Mouse (Mus musculus) gastrocnemius, adult 2 months (tissue): ENCODE results near the gene Smoc2. TPM values are rescaled to one million over a fixed set of nuclear protein-coding genes. Genes with fewer than 3 reads are reported as not detected.

Experiments
- DNase-seq: peaks from one replicate; pipeline ENCODE4 v3.0.0; 2022
- H3K27ac ChIP-seq: fragments of 200-600 bp; 2 replicates; pipeline ENCODE4 v1.8.1; 2022; ENCODE audit warnings: mild to moderate bottlenecking
- H3K4me3 ChIP-seq: fragments of 200-600 bp; 2 replicates; pipeline ENCODE4 v1.8.1; 2022; ENCODE audit warnings: mild to moderate bottlenecking, moderate library complexity
- CTCF ChIP-seq: fragments of 200-600 bp; IDR thresholded peaks from 2 replicates; pipeline ENCODE4 v1.8.1; 2022; ENCODE audit warnings: antibody characterized with exemption, mild to moderate bottlenecking, moderate library complexity
- intact Hi-C: fragments of 180-260 bp; cut with DNase I; formaldehyde crosslinking; loops from one replicate; pipeline ENCODE4 v1.15.1; 2025
- total RNA-seq, 2 experiments: library from RNA; stranded (reverse); gene quantifications; 2 replicates each; pipeline ENCODE4 v1.2.3; 2021

Gene Smoc2
- total RNA-seq, 2 experiments from 2014 or later, result 40.6 to 65.5 TPM

DNA sequence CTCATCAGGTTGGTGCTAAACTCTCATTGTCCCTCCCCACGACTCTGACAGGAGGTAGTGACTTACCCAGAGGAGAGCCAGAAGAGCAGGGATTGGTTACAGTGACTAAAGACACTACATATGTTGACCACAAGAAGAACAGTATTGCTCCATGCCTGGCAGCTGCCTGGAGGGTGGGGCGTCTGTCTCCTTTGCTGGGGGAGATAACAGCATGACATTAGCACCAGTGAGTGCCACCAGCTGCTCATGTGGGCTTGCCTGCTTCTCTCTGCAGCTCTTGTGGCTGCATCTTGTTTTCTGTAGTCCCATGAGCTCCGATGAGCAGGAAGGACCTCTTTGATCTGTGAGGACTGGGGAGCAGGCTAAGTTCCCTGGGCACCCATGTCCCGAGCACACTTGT is 29.7 kb upstream of the Smoc2 start:
- DNase-seq, result peak; percentile 50
- no peak overlapping the region for H3K4me3 ChIP-seq
- intact Hi-C loops, result loop anchor here (10.0 kb wide), 1 partner anchor 125 kb away; no protein-coding TSS in a partner anchor
- H3K27ac ChIP-seq, result no peak overlapping the region
- no peak for TF ChIP-seq CTCF

DNA sequence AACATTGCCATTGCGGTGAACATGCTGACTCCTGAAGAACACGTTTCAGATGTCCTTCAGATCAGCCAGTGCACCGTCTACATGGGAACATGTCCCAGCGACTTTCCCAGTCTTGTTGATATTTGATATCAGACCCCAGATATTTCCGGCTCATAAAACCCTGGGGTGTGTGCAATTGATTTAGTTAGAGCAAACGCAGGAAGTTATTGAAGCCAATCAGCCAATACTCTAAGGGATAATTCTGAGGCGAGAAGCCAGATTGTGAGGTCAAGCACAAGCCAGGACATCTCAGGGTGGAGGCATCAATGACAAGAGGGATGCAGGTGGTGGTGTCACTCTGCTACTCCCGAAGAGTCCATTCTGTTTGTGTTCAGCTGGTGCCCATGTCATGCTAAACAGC is 28.9 kb upstream of the Smoc2 start:
- TF ChIP-seq CTCF, result no peak
- intact Hi-C loops, result no loop called here
- 0 out of 2 replicates have a peak overlapping the region, but pooled peaks have one; percentile 17 for H3K27ac ChIP-seq
- DNase-seq, result peak; percentile 30
- H3K4me3 ChIP-seq, result no peak overlapping the region

DNA sequence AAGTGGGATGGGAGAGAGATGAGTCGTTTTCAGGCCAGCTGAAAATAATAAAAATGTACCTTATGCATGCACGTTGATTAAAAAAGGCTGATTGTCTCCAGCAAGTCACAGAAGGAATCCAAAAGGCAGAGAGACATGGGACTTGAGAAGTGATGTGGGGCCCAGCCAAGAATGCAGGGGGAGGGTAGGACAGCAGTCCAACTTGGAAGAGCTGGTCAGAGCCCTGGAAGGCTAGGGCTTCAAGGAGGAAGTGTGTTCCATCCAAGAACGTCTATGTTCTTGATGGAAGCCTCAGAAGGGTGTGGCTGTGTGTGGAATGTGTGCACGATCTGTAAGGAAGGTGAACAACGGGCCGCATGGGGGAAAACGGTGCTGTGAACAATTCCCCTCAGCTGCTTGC is 26.9 kb upstream of the Smoc2 start:
- peak; percentile 66 for DNase-seq
- intact Hi-C loops, result no loop called here
- TF ChIP-seq CTCF, result no peak
- H3K4me3 ChIP-seq, result no peak overlapping the region
- peak overlapping the region; percentile 28; the same call in 1 of the 2 replicates for H3K27ac ChIP-seq

DNA sequence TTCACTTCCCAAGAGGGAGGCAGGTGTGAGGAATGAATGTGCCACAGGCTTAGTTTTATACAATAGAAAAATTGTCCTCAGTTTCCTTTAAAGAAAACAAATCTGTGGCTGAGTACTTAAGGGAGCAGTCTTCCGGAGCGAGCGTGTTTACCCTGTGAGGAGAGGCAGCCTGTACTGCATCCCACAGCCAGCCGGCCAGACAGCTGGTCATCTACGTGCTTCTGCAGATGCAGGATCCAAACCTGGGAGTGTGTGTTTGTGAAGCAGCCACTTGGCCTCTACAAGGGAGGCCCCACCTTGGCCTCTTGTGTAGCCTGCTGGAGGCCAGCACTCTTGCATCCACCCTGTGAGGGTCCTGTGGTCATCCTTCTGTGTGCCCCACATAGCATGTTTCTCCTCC is 24.7 kb upstream of the Smoc2 start:
- intact Hi-C loops, result no loop called here
- Histone ChIP-seq H3K4me3 (no peak overlapping the region), H3K27ac (peak overlapping the region; percentile 44)
- DNase-seq, result peak; percentile 37
- TF ChIP-seq CTCF, result no peak

GRCm38 (mm10) chr17:14257799-14258520 is 21.3 kb upstream of the Smoc2 start:
- DNase-seq, result no peak
- intact Hi-C loops, result no loop called here
- no peak for TF ChIP-seq CTCF
- Histone ChIP-seq H3K4me3 (no peak overlapping the region), H3K27ac (no peak overlapping the region)

DNA sequence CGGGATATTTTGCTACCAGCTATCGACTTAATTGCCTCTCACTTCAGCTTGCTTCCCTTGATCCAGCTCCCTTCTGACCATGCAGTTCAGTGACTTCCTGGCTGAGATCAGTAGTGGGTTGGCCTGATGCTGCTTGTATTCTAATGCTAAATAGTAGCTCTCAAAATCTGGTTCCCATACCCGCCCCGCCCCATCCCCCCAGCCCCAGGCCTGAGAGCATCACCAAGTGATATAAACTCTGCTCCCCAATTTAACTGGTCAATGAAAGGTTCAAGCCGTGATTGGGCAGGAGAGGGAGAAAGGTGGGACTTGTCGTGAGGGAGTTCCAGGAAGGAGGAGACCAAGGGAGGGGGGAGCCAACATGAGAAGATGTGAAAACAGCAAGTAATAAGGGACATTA is 20.4 kb upstream of the Smoc2 start:
- no peak for TF ChIP-seq CTCF
- DNase-seq, result no peak
- intact Hi-C loops, result no loop called here
- no peak overlapping the region for H3K27ac ChIP-seq
- H3K4me3 ChIP-seq, result no peak overlapping the region

GRCm38 (mm10) chr17:14260966-14261365 is 18.3 kb upstream of the Smoc2 start:
- Histone ChIP-seq H3K4me3 (no peak overlapping the region), H3K27ac (no peak overlapping the region)
- no peak for TF ChIP-seq CTCF
- no peak for DNase-seq
- intact Hi-C loops, result no loop called here

GRCm38 (mm10) chr17:14262217-14262616 is 17.1 kb upstream of the Smoc2 start:
- H3K4me3 ChIP-seq, result no peak overlapping the region
- no peak for TF ChIP-seq CTCF
- H3K27ac ChIP-seq, result peak overlapping the region; percentile 20; the same call in 1 of the 2 replicates
- DNase-seq, result no peak
- intact Hi-C loops, result no loop called here

DNA sequence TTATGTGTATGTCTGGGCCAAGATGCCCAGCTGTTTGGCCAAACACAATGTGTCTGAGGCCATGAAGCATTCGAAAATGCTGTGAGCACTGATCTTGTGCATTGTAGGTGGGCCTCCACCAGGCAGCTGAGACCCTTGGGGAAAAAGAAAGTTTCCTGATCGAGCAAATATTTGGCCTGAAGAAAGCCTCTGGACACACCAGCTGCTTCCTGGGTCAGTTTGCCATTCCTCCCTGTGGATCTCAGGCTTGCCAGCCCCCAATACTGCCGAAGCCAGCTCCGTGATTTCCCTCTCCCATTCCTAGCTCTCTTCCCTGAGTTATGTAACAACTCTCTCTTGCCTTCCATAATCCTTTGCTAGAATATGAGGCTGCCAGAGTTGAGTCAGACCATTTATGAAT is 11.3 kb upstream of the Smoc2 start:
- Histone ChIP-seq H3K27ac (0 out of 2 replicates have a peak overlapping the region, but pooled peaks have one; percentile 16), H3K4me3 (no peak overlapping the region)
- DNase-seq, result peak; percentile 43
- intact Hi-C loops, result no loop called here
- TF ChIP-seq CTCF, result no peak

- H3K27ac ChIP-seq, result no peak overlapping the region
- H3K4me3 ChIP-seq, result no peak overlapping the region
- intact Hi-C loops, result no loop called here
- TF ChIP-seq CTCF, result no peak
- DNase-seq, result no peak
These were observed 5.9 kb upstream of the Smoc2 start for GRCm38 (mm10) chr17:14273386-14273785.

- Histone ChIP-seq H3K4me3 (no peak overlapping the region), H3K27ac (0 out of 2 replicates have a peak overlapping the region, but pooled peaks have one; percentile 8)
- intact Hi-C loops, result no loop called here
- DNase-seq, result peak; percentile 43
- no peak for TF ChIP-seq CTCF
These were observed 2.0 kb upstream of the Smoc2 start for GRCm38 (mm10) chr17:14277310-14277709.

GRCm38 (mm10) chr17:14279966-14280300 is 627 bp downstream of the Smoc2 start:
- no peak for DNase-seq
- intact Hi-C loops, result loop anchor here (5.0 to 10.0 kb wide), 2 partner anchors 38 to 95 kb away; no protein-coding TSS in a partner anchor
- TF ChIP-seq CTCF, result no peak
- Histone ChIP-seq H3K4me3 (peak overlapping the region; percentile 71), H3K27ac (peak overlapping the region; percentile 82)

GRCm38 (mm10) chr17:14280425-14280833 is 1.1 kb downstream of the Smoc2 start:
- intact Hi-C loops, result loop anchor here (5.0 to 10.0 kb wide), 2 partner anchors 38 to 94 kb away; no protein-coding TSS in a partner anchor
- DNase-seq, result peak; percentile 69
- Histone ChIP-seq H3K4me3 (peak overlapping the region; percentile 71), H3K27ac (peak overlapping the region; percentile 82)
- no peak for TF ChIP-seq CTCF
